Mouse (Mus musculus) cerebellum, adult 2 months (tissue): ENCODE measurements around the gene Fchsd2.

Experiments used
- CTCF ChIP-seq: fragments of 200-500 bp; IDR thresholded peaks from 2 replicates; pipeline ENCODE4 v1.5.1; 2011; ENCODE audit warnings: low read depth, mild to moderate bottlenecking, control low read depth, low read length, moderate library complexity, borderline replicate concordance; ENCODE audit not compliant: insufficient read depth
- POLR2A ChIP-seq: fragments of 200-500 bp; IDR thresholded peaks from 2 replicates; pipeline ENCODE4 v1.6.1; 2011; ENCODE audit warnings: low read length, control low read depth, borderline replicate concordance; ENCODE audit not compliant: insufficient read depth

DNA sequence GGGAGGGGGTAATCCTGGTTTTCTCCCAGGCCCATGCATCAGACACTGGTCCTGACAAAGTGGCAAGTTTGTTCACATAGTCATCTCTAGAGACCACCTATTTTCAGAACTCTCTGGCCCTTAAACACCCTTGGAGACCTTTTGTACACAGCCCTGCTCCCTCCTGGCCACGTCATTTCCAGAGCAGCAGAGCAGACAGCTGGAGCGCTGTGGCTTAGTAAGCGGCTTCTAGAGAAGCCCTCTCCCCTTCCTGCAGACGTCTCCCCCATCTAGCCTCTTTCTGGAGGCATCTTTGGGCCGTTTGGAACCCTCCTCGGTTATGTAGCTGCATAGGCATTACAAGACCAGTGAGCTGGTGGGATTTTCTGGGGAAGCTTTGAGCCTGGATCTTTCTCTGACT lies 21.6 kb upstream of the Fchsd2 start:
- no peak for TF ChIP-seq POLR2A
- no peak for TF ChIP-seq CTCF
